ENCODE assay signal across 8 mouse cellular contexts in genomic region chr7:16052684-16053083, GRCm38 (mm10). TPM values are rescaled to one million over a fixed set of nuclear protein-coding genes. Genes with fewer than 3 reads are reported as not detected.
DNase-seq lines count a peak whose midpoint lies in the region; ATAC-seq and TF ChIP-seq lines count a peak whose summit lies in the region.

No protein-coding gene starts in this region.

- H3K4me1 ChIP-seq in bone marrow, adult 2 months (ENCODE audit: control insufficient read depth, insufficient read depth, low read length), result peaks cover 7% of the 10 kb centered on the region
- H3K4me1 ChIP-seq in embryonic facial prominence, embryonic 14.5 days (ENCODE audit: control insufficient read depth, insufficient read depth, low read length), result peaks cover 20% of the 10 kb centered on the region
- peaks cover 29% of the 10 kb centered on the region for H3K4me1 ChIP-seq in limb, embryonic 13.5 days
- peaks cover 33% of the 10 kb centered on the region for H3K4me1 ChIP-seq in midbrain, embryonic 15.5 days

- WGBS in bone marrow, adult 2 months, result under 1% methylated on average over 24 of the region's 24 CpGs
- WGBS in embryonic facial prominence, embryonic 14.5 days, result 0% methylated on average over 18 of the region's 24 CpGs
- under 1% methylated on average over 24 of the region's 24 CpGs for WGBS in limb, embryonic 13.5 days
- under 1% methylated on average over 24 of the region's 24 CpGs for WGBS in midbrain, embryonic 15.5 days

- DNase-seq in A20 (ENCODE audit: low read depth, low spot score), result peak; percentile 99
- DNase-seq in embryonic facial prominence, embryonic 14.5 days (ENCODE audit: low spot score), result peak; percentile 99
- DNase-seq in heart, adult 8-10 months (ENCODE audit: low spot score), result peak; percentile 95
- peak; percentile 98 for DNase-seq in kidney, adult 8-10 months
- peak; percentile 93 to 96 for DNase-seq in spleen, adult 18-20 months

- no peaks in the 10 kb centered on the region for H3K9me3 ChIP-seq in embryonic facial prominence, embryonic 14.5 days (ENCODE audit: control insufficient read depth, low read length)
- H3K9me3 ChIP-seq in limb, embryonic 13.5 days, result no peaks in the 10 kb centered on the region
- no peaks in the 10 kb centered on the region for H3K9me3 ChIP-seq in midbrain, embryonic 15.5 days

- TF ChIP-seq CTCF in bone marrow, adult 2 months (IDR thresholded peaks at IDR 0.05; ENCODE audit: control insufficient read depth, insufficient read depth, low read length), result no peak

- peak; percentile 88 for ATAC-seq in embryonic facial prominence, embryonic 14.5 days (ENCODE audit: low read depth)
- ATAC-seq in limb, embryonic 13.5 days (ENCODE audit: low FRiP score, low read depth), result peak; percentile 87
- peak; percentile 82 for ATAC-seq in midbrain, embryonic 15.5 days (replicated peaks)

- H3K4me2 ChIP-seq in embryonic facial prominence, embryonic 14.5 days (ENCODE audit: low read depth, low read length), result peak overlapping the region; percentile 82
- peak overlapping the region; percentile 82 for H3K4me2 ChIP-seq in limb, embryonic 13.5 days (replicated peaks)
- H3K4me2 ChIP-seq in midbrain, embryonic 15.5 days, result peak overlapping the region; percentile 73

- no peaks in the 10 kb centered on the region for H3K27me3 ChIP-seq in embryonic facial prominence, embryonic 14.5 days (replicated peaks; ENCODE audit: control insufficient read depth, insufficient read depth, low read length)
- no peaks in the 10 kb centered on the region for H3K27me3 ChIP-seq in limb, embryonic 13.5 days
- H3K27me3 ChIP-seq in midbrain, embryonic 15.5 days (replicated peaks), result no peaks in the 10 kb centered on the region

- peak overlapping the region; percentile 96 for H3K27ac ChIP-seq in bone marrow, adult 2 months (ENCODE audit: control insufficient read depth, insufficient read depth, low read depth, low read length, poor library complexity)
- H3K27ac ChIP-seq in embryonic facial prominence, embryonic 14.5 days (replicated peaks; ENCODE audit: low read depth, low read length), result peak overlapping the region; percentile 90
- peak overlapping the region; percentile 77 for H3K27ac ChIP-seq in limb, embryonic 13.5 days
- peak overlapping the region; percentile 77 for H3K27ac ChIP-seq in midbrain, embryonic 15.5 days

- peak overlapping the region; percentile 70 for H3K9ac ChIP-seq in embryonic facial prominence, embryonic 14.5 days (ENCODE audit: low read depth, low read length)
- H3K9ac ChIP-seq in limb, embryonic 13.5 days, result peak overlapping the region; percentile 70
- peak overlapping the region; percentile 39; the same call in 1 of the 2 replicates for H3K9ac ChIP-seq in midbrain, embryonic 15.5 days

- peak overlapping the region; percentile 86 for H3K4me3 ChIP-seq in bone marrow, adult 2 months (replicated peaks; ENCODE audit: control insufficient read depth, low read depth, low read length)
- peak overlapping the region; percentile 58 for H3K4me3 ChIP-seq in embryonic facial prominence, embryonic 14.5 days (ENCODE audit: low read depth, low read length)
- peak overlapping the region; percentile 56 for H3K4me3 ChIP-seq in limb, embryonic 13.5 days
- H3K4me3 ChIP-seq in midbrain, embryonic 15.5 days, result peak overlapping the region; percentile 48

- peak; percentile 66 for TF ChIP-seq POLR2A in bone marrow, adult 2 months (IDR thresholded peaks at IDR 0.05; ENCODE audit: borderline replicate concordance, control insufficient read depth, low read depth, low read length)

- no peaks in the 10 kb centered on the region for H3K36me3 ChIP-seq in embryonic facial prominence, embryonic 14.5 days (ENCODE audit: control insufficient read depth, insufficient read depth, low read length)
- H3K36me3 ChIP-seq in limb, embryonic 13.5 days, result no peaks in the 10 kb centered on the region
- no peaks in the 10 kb centered on the region for H3K36me3 ChIP-seq in midbrain, embryonic 15.5 days (replicated peaks)

RNA-seq across cellular contexts. Expression of gene Bicra, which starts 5.0 kb away (rescaled TPM):
- polyA plus RNA-seq in bone marrow, adult 2 months (2011; ENCODE audit: insufficient read depth, insufficient read length, low replicate concordance, missing spikeins), result 16.7 and 27.9 TPM in 2 replicates
- polyA plus RNA-seq in embryonic facial prominence, embryonic 14.5 days (2014; fragmentation: Nextera tagmentation; extraction: Ambion mirVana), result 6.7 and 7.7 TPM in 2 replicates
- total RNA-seq in heart, adult 8-10 months (2022), result 1 to 10 TPM; 5.7 to 8.6 (median 7.7) TPM
- polyA plus RNA-seq in limb, embryonic 13.5 days (2015; fragmentation: Nextera tagmentation; extraction: Ambion mirVana), result 8.6 and 8.7 TPM in 2 replicates
- 9.2 TPM in 2 replicates for polyA plus RNA-seq in midbrain, embryonic 15.5 days (2015; fragmentation: Nextera tagmentation; extraction: Ambion mirVana)

RNA-seq across cellular contexts. Expression of gene Zfp541, which starts 8.9 kb away (rescaled TPM):
- not detected in 2 replicates for polyA plus RNA-seq in bone marrow, adult 2 months (2011; ENCODE audit: insufficient read depth, insufficient read length, low replicate concordance, missing spikeins)
- 0.07 and 0.24 TPM in 2 replicates for polyA plus RNA-seq in embryonic facial prominence, embryonic 14.5 days (2014; fragmentation: Nextera tagmentation; extraction: Ambion mirVana)
- not detected for total RNA-seq in heart, adult 8-10 months (2022)
- polyA plus RNA-seq in limb, embryonic 13.5 days (2015; fragmentation: Nextera tagmentation; extraction: Ambion mirVana), result 0.04 and 0.08 TPM in 2 replicates
- polyA plus RNA-seq in midbrain, embryonic 15.5 days (2015; fragmentation: Nextera tagmentation; extraction: Ambion mirVana), result 0.05 and 0.10 TPM in 2 replicates

RNA-seq across cellular contexts. Expression of gene Napa, which starts 45.6 kb away (rescaled TPM):
- 90.4 and 126 TPM in 2 replicates for polyA plus RNA-seq in bone marrow, adult 2 months (2011; ENCODE audit: insufficient read depth, insufficient read length, low replicate concordance, missing spikeins)
- polyA plus RNA-seq in embryonic facial prominence, embryonic 14.5 days (2014; fragmentation: Nextera tagmentation; extraction: Ambion mirVana), result 190 and 203 TPM in 2 replicates
- total RNA-seq in heart, adult 8-10 months (2022), result 100 to 1,000 TPM in 1 of 4 experiments, 10 to 100 TPM in 3; 76.5 to 101 (median 84.9) TPM
- polyA plus RNA-seq in limb, embryonic 13.5 days (2015; fragmentation: Nextera tagmentation; extraction: Ambion mirVana), result 232 and 245 TPM in 2 replicates
- polyA plus RNA-seq in midbrain, embryonic 15.5 days (2015; fragmentation: Nextera tagmentation; extraction: Ambion mirVana), result 224 and 234 TPM in 2 replicates

Comparison
In these comparisons a context has a peak if more than half of its experiments do, and no peak if none do; other contexts are left out.
1. Peak in every context shown above with its lines: DNase-seq, ATAC-seq, H3K4me3 ChIP-seq and H3K27ac ChIP-seq.